Mouse (Mus musculus) MEL (cell line): ENCODE data around the gene Triml1. TPM values are rescaled to one million over a fixed set of nuclear protein-coding genes. Genes with fewer than 3 reads are reported as not detected.

Experiments used
- DNase-seq: peaks from one replicate; pipeline ENCODE4 v3.0.0; 2011; ENCODE audit warnings: low read depth, low spot score
- H3K27ac ChIP-seq: 2 replicates; pipeline ENCODE4 v1.5.1; 2012; ENCODE audit warnings: low read depth, mild to moderate bottlenecking, control low read depth, low read length, moderate library complexity; ENCODE audit not compliant: control insufficient read depth
- H3K27me3 ChIP-seq, 2 experiments: fragments of 150-350 bp in 1 of 2; sonication (generic) in 1 of 2; 2 replicates each; pipeline ENCODE4 v1.6.1; 2012; ENCODE audit warnings: low read length in 2 of 2, mild to moderate bottlenecking in 2 of 2, improper control_type of control experiment in 1 of 2, moderate library complexity in 1 of 2; ENCODE audit not compliant: insufficient read depth in 2 of 2, control insufficient read depth in 1 of 2
- H3K36me3 ChIP-seq, 2 experiments: 2 replicates each; pipeline ENCODE4 v1.6.1; 2012 to 2014; ENCODE audit warnings: low read length in 2 of 2, improper control_type of control experiment in 1 of 2, inconsistent platforms in 1 of 2, mild to moderate bottlenecking in 1 of 2; ENCODE audit not compliant: insufficient read depth in 2 of 2, control insufficient read depth in 1 of 2
- H3K4me1 ChIP-seq, 2 experiments: fragments of 150-350 bp in 1 of 2; sonication (generic) in 1 of 2; 2 replicates each; pipeline ENCODE4 v1.6.1; 2012; ENCODE audit warnings: low read length in 2 of 2, improper control_type of control experiment in 1 of 2, mild to moderate bottlenecking in 1 of 2; ENCODE audit not compliant: insufficient read depth in 2 of 2, control insufficient read depth in 1 of 2
- H3K4me3 ChIP-seq, 2 experiments: fragments of 150-350 bp in 1 of 2; sonication (generic) in 1 of 2; 2 replicates each; pipeline ENCODE4 v1.5.1; 2012; ENCODE audit warnings: low read depth in 2 of 2, low read length in 2 of 2, mild to moderate bottlenecking in 2 of 2, moderate library complexity in 2 of 2, control low read depth in 1 of 2, improper control_type of control experiment in 1 of 2; ENCODE audit not compliant: control insufficient read depth in 1 of 2, insufficient read depth in 1 of 2
- H3K79me2 ChIP-seq: 2 replicates; pipeline ENCODE4 v1.6.1; 2012; ENCODE audit warnings: mild to moderate bottlenecking, low read length, moderate library complexity; ENCODE audit not compliant: control insufficient read depth, poor library complexity, insufficient read depth
- H3K9ac ChIP-seq: 2 replicates; pipeline ENCODE4 v1.6.1; 2012; ENCODE audit warnings: low read depth, mild to moderate bottlenecking, control low read depth, low read length, moderate library complexity; ENCODE audit not compliant: control insufficient read depth, poor library complexity, severe bottlenecking
- H3K9me3 ChIP-seq: fragments of 150-350 bp; sonication (generic); replicated peaks from 2 replicates; pipeline ENCODE4 v1.6.1; 2012; ENCODE audit warnings: mild to moderate bottlenecking, low read length, improper control_type of control experiment, moderate library complexity; ENCODE audit not compliant: insufficient read depth
- CHD1 ChIP-seq: IDR thresholded peaks from 2 replicates; pipeline ENCODE4 v1.6.1; 2012; ENCODE audit warnings: low read depth, mild to moderate bottlenecking, inconsistent platforms, low read length, improper control_type of control experiment
- ELF1 ChIP-seq: IDR thresholded peaks from 2 replicates; pipeline ENCODE4 v1.6.1; 2014; ENCODE audit warnings: low read depth, mild to moderate bottlenecking, inconsistent platforms, low read length, improper control_type of control experiment, moderate library complexity
- ETS1 ChIP-seq: IDR thresholded peaks from 2 replicates; pipeline ENCODE4 v1.6.1; 2012; ENCODE audit warnings: low read depth, mild to moderate bottlenecking, inconsistent platforms, low read length, improper control_type of control experiment, moderate library complexity
- GABPA ChIP-seq: IDR thresholded peaks from 2 replicates; pipeline ENCODE4 v1.6.1; 2012; ENCODE audit warnings: low read depth, mild to moderate bottlenecking, inconsistent platforms, low read length, improper control_type of control experiment, moderate library complexity
- GATA1 ChIP-seq: IDR thresholded peaks from 2 replicates; pipeline ENCODE4 v1.6.1; 2011; ENCODE audit warnings: low read depth, low read length, improper control_type of control experiment
- MAX ChIP-seq: IDR thresholded peaks from 2 replicates; pipeline ENCODE4 v1.6.1; 2011; ENCODE audit warnings: low read length, improper control_type of control experiment
- MAZ ChIP-seq: IDR thresholded peaks from 2 replicates; pipeline ENCODE4 v1.6.1; 2012; ENCODE audit warnings: low read depth, mild to moderate bottlenecking, inconsistent platforms, low read length, improper control_type of control experiment
- MEF2A ChIP-seq: IDR thresholded peaks from 2 replicates; pipeline ENCODE4 v1.6.1; 2014; ENCODE audit warnings: low read depth, mild to moderate bottlenecking, inconsistent platforms, low read length, improper control_type of control experiment; ENCODE audit not compliant: poor library complexity, insufficient replicate concordance, severe bottlenecking; ENCODE audit errors: extremely low read depth
- MXI1 ChIP-seq: IDR thresholded peaks from 2 replicates; pipeline ENCODE4 v1.6.1; 2011; ENCODE audit warnings: mild to moderate bottlenecking, low read depth, low read length, improper control_type of control experiment
- MYB ChIP-seq: IDR thresholded peaks from 2 replicates; pipeline ENCODE4 v1.6.1; 2011; ENCODE audit warnings: mild to moderate bottlenecking, low read depth, low read length, improper control_type of control experiment
- MYC ChIP-seq: IDR thresholded peaks from 2 replicates; pipeline ENCODE4 v1.6.1; 2011; ENCODE audit warnings: low read depth, mild to moderate bottlenecking, low read length, improper control_type of control experiment, moderate library complexity
- NRF1 ChIP-seq: IDR thresholded peaks from 2 replicates; pipeline ENCODE4 v1.6.1; 2014; ENCODE audit warnings: low read depth, mild to moderate bottlenecking, inconsistent platforms, low read length, improper control_type of control experiment, moderate library complexity; ENCODE audit not compliant: poor library complexity, insufficient read depth, severe bottlenecking
- POLR2AphosphoS2 ChIP-seq: IDR thresholded peaks from 2 replicates; pipeline ENCODE4 v1.6.1; 2011; ENCODE audit warnings: low read length, improper control_type of control experiment
- RAD21 ChIP-seq: IDR thresholded peaks from 2 replicates; pipeline ENCODE4 v1.6.1; 2011; ENCODE audit warnings: mild to moderate bottlenecking, low read depth, low read length, improper control_type of control experiment
- SIN3A ChIP-seq: IDR thresholded peaks from 2 replicates; pipeline ENCODE4 v1.6.1; 2012; ENCODE audit warnings: low read length, improper control_type of control experiment, inconsistent platforms
- TAL1 ChIP-seq: IDR thresholded peaks from 2 replicates; pipeline ENCODE4 v1.6.1; 2012; ENCODE audit warnings: mild to moderate bottlenecking, inconsistent platforms, low read length, moderate library complexity, mixed read lengths
- TBP ChIP-seq: IDR thresholded peaks from 2 replicates; pipeline ENCODE4 v1.8.0; 2011; ENCODE audit warnings: low read depth, low read length, improper control_type of control experiment
- TCF12 ChIP-seq: IDR thresholded peaks from 2 replicates; pipeline ENCODE4 v1.6.1; 2014; ENCODE audit warnings: low read depth, mild to moderate bottlenecking, inconsistent platforms, low read length, improper control_type of control experiment, moderate library complexity
- ZC3H11A ChIP-seq: IDR thresholded peaks from 2 replicates; pipeline ENCODE4 v1.6.1; 2012; ENCODE audit warnings: low read depth, mild to moderate bottlenecking, inconsistent platforms, low read length, improper control_type of control experiment
- ZMIZ1 ChIP-seq: IDR thresholded peaks from 2 replicates; pipeline ENCODE4 v1.6.1; 2012; ENCODE audit warnings: low read depth, mild to moderate bottlenecking, inconsistent platforms, low read length, improper control_type of control experiment, moderate library complexity
- polyA plus RNA-seq, 2 experiments: library from polyadenylated mRNA; stranded (reverse) in 1 of 2; unstranded in 1 of 2; fragments of >175 nt in 1 of 2; fragments of >200 nt in 1 of 2; gene quantifications; 2 replicates each; pipeline versions ENCODE4 v1.2.1 to v1.2.4; 2012; ENCODE audit warnings: low replicate concordance in 2 of 2, low read depth in 1 of 2; ENCODE audit not compliant: insufficient read length in 2 of 2, insufficient read depth in 1 of 2, missing spikeins in 1 of 2
- total RNA-seq: library from RNA; depleted of rRNA; stranded (reverse); fragments of 300-350 nt; gene quantifications from 2 replicates; pipeline ENCODE4 v1.2.3, GENCODE M21; 2012

Gene Triml1
- total and polyA plus RNA-seq, 3 experiments = not detected

- Histone ChIP-seq H3K27ac (no peak overlapping the region), H3K9ac (no peak overlapping the region), H3K27me3 (no peaks in the 10 kb centered on the region), H3K4me3 (no peak overlapping the region), H3K4me1 (no peaks in the 10 kb centered on the region), H3K36me3 (no peaks in the 10 kb centered on the region), H3K9me3 (no peaks in the 10 kb centered on the region), H3K79me2 (no peaks in the 10 kb centered on the region)
- no peak for TF ChIP-seq ELF1
- no peak for TF ChIP-seq TAL1
- no peak for TF ChIP-seq POLR2AphosphoS2
- no peak for TF ChIP-seq ZC3H11A
- TF ChIP-seq TCF12 = no peak
- TF ChIP-seq CHD1 = no peak
- no peak for TF ChIP-seq MXI1
- no peak for TF ChIP-seq ETS1
- TF ChIP-seq TBP = no peak
- TF ChIP-seq GABPA = no peak
- no peak for TF ChIP-seq RAD21
- no peak for TF ChIP-seq GATA1
- no peak for TF ChIP-seq MEF2A
- no peak for TF ChIP-seq ZMIZ1
- DNase-seq = no peak
These were observed 26.8 kb upstream of the Triml1 start for GRCm38 (mm10) chr8:43168083-43168482.

- DNase-seq = no peak
- H3K36me3 ChIP-seq = no peaks in the 10 kb centered on the region
- no peak overlapping the region for H3K4me3 ChIP-seq
- no peaks in the 10 kb centered on the region for H3K79me2 ChIP-seq
- TF ChIP-seq TBP = no peak
- no peak for TF ChIP-seq MAX
- no peak for TF ChIP-seq MAZ
- no peak for TF ChIP-seq CHD1
- TF ChIP-seq NRF1 = no peak
- no peak for TF ChIP-seq SIN3A
- TF ChIP-seq MXI1 = no peak
- no peak for TF ChIP-seq MYB
- no peak for TF ChIP-seq GABPA
- TF ChIP-seq MYC = no peak
- TF ChIP-seq ZMIZ1 = no peak
- TF ChIP-seq, all 39 proteins: peak for 0
- Histone ChIP-seq H3K27ac (no peak overlapping the region), H3K4me1 (no peaks in the 10 kb centered on the region), H3K9ac (no peak overlapping the region), H3K9me3 (no peaks in the 10 kb centered on the region), H3K27me3 (no peaks in the 10 kb centered on the region)
These were observed 23.2 kb upstream of the Triml1 start for GRCm38 (mm10) chr8:43164453-43164852.
